Mouse (Mus musculus) E14TG2a.4 (cell line): Measurements from ENCODE around the gene Crebl2.

Experiments
- H3K27me3 ChIP-seq: 2 replicates; pipeline ENCODE4 v1.6.1; 2014; ENCODE audit warnings: low read length, control low read depth; ENCODE audit not compliant: insufficient read depth
- H3K36me3 ChIP-seq: 2 replicates; pipeline ENCODE4 v1.6.1; 2014; ENCODE audit warnings: low read length, control low read depth; ENCODE audit not compliant: insufficient read depth
- H3K4me1 ChIP-seq: replicated peaks from 2 replicates; pipeline ENCODE4 v1.6.1; 2014; ENCODE audit warnings: low read depth, low read length, control low read depth
- H3K4me3 ChIP-seq: replicated peaks from 2 replicates; pipeline ENCODE4 v1.5.1; 2014; ENCODE audit warnings: mild to moderate bottlenecking, low read length
- H3K9me3 ChIP-seq: 2 replicates; pipeline ENCODE4 v1.6.1; 2014; ENCODE audit warnings: low read length, control low read depth
- CTCF ChIP-seq: conservative IDR thresholded peaks from 2 replicates; pipeline ENCODE4 v1.5.1; 2014; ENCODE audit warnings: low read length
- NANOG ChIP-seq: IDR thresholded peaks from 2 replicates; pipeline ENCODE4 v1.6.1; 2014; ENCODE audit warnings: borderline replicate concordance, low read length, mixed read lengths
- POU5F1 ChIP-seq: IDR thresholded peaks from 2 replicates; pipeline ENCODE4 v1.6.1; 2014; ENCODE audit warnings: low read length, borderline replicate concordance

The Crebl2 gene

GRCm38 (mm10) chr6:134793046-134793806 lies 36.7 kb upstream of the Crebl2 start:
- H3K4me1 ChIP-seq: peaks cover 26% of the 10 kb centered on the region
- H3K36me3 ChIP-seq: 0 out of 2 replicates have a peak, but pooled peaks cover under 1% of the 10 kb centered on the region
- peaks cover 9% of the 10 kb centered on the region for H3K27me3 ChIP-seq
- H3K4me3 ChIP-seq: peak overlapping the region; percentile 87
- H3K9me3 ChIP-seq: no peaks in the 10 kb centered on the region
- no peak for TF ChIP-seq POU5F1
- TF ChIP-seq CTCF: no peak
- no peak for TF ChIP-seq NANOG

GRCm38 (mm10) chr6:134793911-134794520 lies 35.9 kb upstream of the Crebl2 start:
- Histone ChIP-seq H3K36me3 (no peaks in the 10 kb centered on the region), H3K4me3 (peak overlapping the region; percentile 35; the same call in 1 of the 2 replicates), H3K4me1 (peaks cover 25% of the 10 kb centered on the region), H3K9me3 (no peaks in the 10 kb centered on the region), H3K27me3 (peaks cover 9% of the 10 kb centered on the region)
- TF ChIP-seq CTCF: peak; percentile 90
- TF ChIP-seq NANOG: no peak
- no peak for TF ChIP-seq POU5F1

DNA sequence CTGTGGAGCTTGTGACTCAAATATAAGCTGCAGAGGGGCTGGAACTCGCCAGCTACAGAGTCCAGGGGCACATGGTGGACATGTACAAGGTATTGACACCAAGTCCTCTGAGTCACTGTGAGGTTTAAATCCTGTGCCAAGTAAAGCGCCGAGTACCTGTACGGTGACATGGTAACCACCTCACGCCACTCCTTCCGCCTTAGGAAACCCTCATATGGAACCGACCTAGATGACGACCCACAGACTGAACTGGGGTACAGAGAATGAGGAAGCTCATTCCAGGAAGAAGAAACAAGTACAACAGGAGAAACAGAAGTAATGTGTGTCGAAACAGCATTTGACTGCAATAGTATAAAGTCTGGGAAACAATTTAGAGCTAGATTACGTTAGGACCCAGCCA lies 33.7 kb upstream of the Crebl2 start:
- H3K4me3 ChIP-seq: no peak overlapping the region
- H3K9me3 ChIP-seq: no peaks in the 10 kb centered on the region
- peaks cover 9% of the 10 kb centered on the region for H3K27me3 ChIP-seq
- peaks cover 22% of the 10 kb centered on the region for H3K4me1 ChIP-seq
- no peak for TF ChIP-seq NANOG
- TF ChIP-seq CTCF: no peak
- TF ChIP-seq POU5F1: no peak
- H3K36me3 ChIP-seq: no peaks in the 10 kb centered on the region

DNA sequence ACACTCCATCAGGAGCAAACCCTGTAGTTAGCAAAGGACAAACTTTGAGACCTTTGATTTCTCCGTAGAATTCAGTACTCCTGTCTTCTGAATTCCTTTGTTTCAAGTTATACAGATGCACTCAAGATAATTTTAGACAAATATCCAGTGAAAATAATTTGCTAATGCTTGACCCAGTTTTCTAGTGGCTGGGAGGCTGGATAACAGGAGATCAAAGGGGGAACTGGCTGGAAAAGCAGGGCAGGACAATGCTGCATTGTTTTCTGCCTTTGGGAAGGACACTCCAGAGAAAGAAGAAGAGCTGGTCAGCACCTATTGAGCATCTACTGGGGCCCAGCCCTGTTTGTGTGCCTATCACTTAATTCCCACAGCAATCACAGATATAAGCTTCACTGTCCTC lies 28.5 kb upstream of the Crebl2 start:
- peaks cover 43% of the 10 kb centered on the region for H3K4me1 ChIP-seq
- H3K4me3 ChIP-seq: no peak overlapping the region
- no peaks in the 10 kb centered on the region for H3K9me3 ChIP-seq
- H3K36me3 ChIP-seq: no peaks in the 10 kb centered on the region
- TF ChIP-seq POU5F1 (no peak), CTCF (no peak), NANOG (no peak)
- no peaks in the 10 kb centered on the region for H3K27me3 ChIP-seq

- H3K27me3 ChIP-seq: no peaks in the 10 kb centered on the region
- no peaks in the 10 kb centered on the region for H3K9me3 ChIP-seq
- no peaks in the 10 kb centered on the region for H3K36me3 ChIP-seq
- no peak overlapping the region for H3K4me3 ChIP-seq
- TF ChIP-seq CTCF (no peak), POU5F1 (no peak), NANOG (no peak)
- peaks cover 54% of the 10 kb centered on the region for H3K4me1 ChIP-seq
These were observed 27.3 kb upstream of the Crebl2 start for GRCm38 (mm10) chr6:134802641-134803043.

- H3K27me3 ChIP-seq: no peaks in the 10 kb centered on the region
- no peak overlapping the region for H3K4me3 ChIP-seq
- peaks cover 58% of the 10 kb centered on the region for H3K4me1 ChIP-seq
- no peaks in the 10 kb centered on the region for H3K36me3 ChIP-seq
- TF ChIP-seq NANOG: peak; percentile 91
- TF ChIP-seq CTCF: no peak
- H3K9me3 ChIP-seq: no peaks in the 10 kb centered on the region
These were observed 25.1 kb upstream of the Crebl2 start for GRCm38 (mm10) chr6:134804736-134805277.

GRCm38 (mm10) chr6:134806130-134806529 lies 23.8 kb upstream of the Crebl2 start:
- TF ChIP-seq CTCF (no peak), POU5F1 (no peak), NANOG (no peak)
- Histone ChIP-seq H3K4me3 (no peak overlapping the region), H3K4me1 (peaks cover 56% of the 10 kb centered on the region), H3K9me3 (no peaks in the 10 kb centered on the region), H3K36me3 (no peaks in the 10 kb centered on the region), H3K27me3 (no peaks in the 10 kb centered on the region)

- H3K4me3 ChIP-seq: no peak overlapping the region
- H3K4me1 ChIP-seq: peaks cover 49% of the 10 kb centered on the region
- H3K9me3 ChIP-seq: no peaks in the 10 kb centered on the region
- TF ChIP-seq CTCF: no peak
- TF ChIP-seq NANOG: no peak
- no peak for TF ChIP-seq POU5F1
- no peaks in the 10 kb centered on the region for H3K27me3 ChIP-seq
- no peaks in the 10 kb centered on the region for H3K36me3 ChIP-seq
These were observed 22.9 kb upstream of the Crebl2 start for GRCm38 (mm10) chr6:134807091-134807490.
